Mouse (Mus musculus): Measurements from ENCODE around the gene Grcc10.

Gene Grcc10

DNA sequence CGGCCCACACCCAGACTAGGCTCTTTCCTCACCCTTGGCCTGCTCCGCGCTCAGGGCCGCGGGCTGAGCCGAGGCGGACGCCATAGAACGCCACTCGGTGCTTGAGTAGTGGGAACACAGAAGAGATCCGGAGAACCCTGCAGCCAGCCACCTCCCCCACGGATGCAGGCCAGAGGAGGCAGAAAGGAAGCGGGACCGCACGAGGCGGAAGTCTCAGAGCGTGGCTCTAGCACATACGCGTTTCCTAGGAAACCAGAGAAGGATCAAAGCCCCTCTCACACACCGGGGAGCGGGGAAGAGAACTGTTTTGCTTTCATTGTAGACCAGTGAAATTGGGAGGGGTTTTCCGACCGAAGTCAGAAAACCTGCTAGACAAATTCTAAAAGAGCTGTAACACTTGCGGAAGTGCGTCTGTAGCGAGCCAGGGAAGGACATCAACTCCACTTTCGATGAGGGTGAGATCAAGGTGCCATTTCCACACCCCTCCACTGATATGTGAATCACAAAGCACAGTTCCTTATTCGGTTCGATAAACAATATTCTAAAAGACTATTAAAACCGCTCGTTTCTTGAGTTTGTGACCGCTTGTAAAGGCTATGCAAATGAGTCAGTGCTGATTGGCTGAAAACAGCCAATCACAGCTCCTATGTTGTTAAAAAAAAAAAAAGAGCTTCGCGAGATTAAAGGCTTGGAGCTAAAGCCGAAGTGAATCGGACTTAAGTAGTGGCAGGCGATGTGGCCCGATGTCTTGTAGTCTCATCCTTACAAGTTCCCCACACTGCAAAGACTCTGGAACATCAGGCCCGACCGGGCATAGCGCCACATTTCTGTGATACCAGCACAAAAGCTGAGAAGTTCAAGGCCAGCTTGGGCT is at the start of gene Grcc10:
TSS of gene Grcc10 (minus strand) at position 487 of the 874 bp plus-strand sequence.
- DNase-seq, result peak; percentile 90

- peak; percentile 1 for DNase-seq
These were observed 48.9 kb upstream of the Grcc10 start for GRCm38 (mm10) chr6:124790121-124790520.

DNA sequence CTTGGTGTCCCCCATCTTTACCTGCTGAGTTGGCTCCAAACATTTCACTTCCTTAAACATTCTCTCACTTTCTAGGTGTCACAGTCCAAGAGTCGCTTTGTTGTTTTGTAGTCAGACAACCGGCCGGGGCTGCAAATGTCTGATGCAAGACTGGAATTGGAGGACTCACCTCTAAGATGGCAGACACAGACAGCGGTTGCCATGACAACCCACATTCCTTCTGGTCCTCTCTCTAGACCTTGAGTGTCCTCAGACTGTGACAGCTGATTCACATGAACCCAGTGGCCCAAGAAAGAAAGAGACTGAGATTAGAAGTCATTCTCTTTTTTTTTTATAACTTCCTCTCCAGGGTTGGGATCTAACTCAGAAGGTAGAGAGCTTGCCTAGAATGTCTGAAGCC is 48.3 kb upstream of the Grcc10 start:
- DNase-seq, result peak; percentile 16

- DNase-seq, result peak; percentile 61
These were observed 46.5 kb upstream of the Grcc10 start for GRCm38 (mm10) chr6:124787722-124788121.

- DNase-seq, result peak; percentile 92
These were observed 45.7 kb upstream of the Grcc10 start for GRCm38 (mm10) chr6:124786756-124787420.

DNA sequence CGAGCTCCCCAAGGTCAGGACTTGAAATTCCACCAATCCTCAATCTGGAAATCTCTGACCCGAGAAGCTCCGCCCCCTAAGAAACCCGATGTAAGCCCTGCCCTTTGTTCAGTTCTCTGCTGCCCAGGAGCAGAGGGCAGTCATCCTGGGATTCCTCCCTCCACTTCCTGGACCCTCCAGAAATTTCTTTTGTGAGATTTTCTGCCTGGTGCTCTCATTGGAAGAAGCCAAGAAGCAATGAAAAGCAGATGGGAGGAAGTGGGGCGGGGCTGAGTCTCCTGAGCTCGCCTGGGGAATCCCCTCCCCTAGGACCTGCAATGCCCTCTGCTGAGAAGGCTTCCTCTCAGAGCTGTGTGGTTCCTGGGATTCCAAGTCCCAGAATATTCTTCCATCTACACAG is 41.3 kb upstream of the Grcc10 start:
- DNase-seq, result peak; percentile 24

DNA sequence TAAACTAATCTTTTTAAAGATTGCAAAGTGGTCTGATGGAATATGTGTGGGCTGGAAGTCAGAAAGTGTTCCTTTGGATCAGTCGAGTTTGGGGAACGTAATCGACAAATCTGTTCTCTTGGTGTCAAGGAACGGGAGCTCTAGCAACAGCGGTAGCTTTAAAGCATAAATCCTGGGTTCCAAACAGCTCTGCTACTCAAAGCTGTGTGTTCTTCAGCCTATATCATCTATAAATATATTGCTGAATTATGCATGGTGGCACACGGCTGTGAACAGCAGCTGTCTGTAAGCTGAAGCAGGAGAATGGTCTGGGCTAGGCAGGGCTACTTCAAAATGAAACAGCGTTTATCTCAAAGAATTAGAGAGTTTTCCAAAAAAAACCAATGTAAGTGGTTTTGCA is 39.7 kb upstream of the Grcc10 start:
- peak; percentile 1 for DNase-seq

- no peak for DNase-seq
These were observed 38.8 kb upstream of the Grcc10 start for GRCm38 (mm10) chr6:124779984-124780416.

GRCm38 (mm10) chr6:124779222-124779983 is 38.2 kb upstream of the Grcc10 start, which contains the start of gene Lrrc23:
TSS of gene Lrrc23 (minus strand) at chr6:124779727.
- peak; percentile 45 for DNase-seq

- DNase-seq, result peak; percentile 70
These were observed 29.3 kb upstream of the Grcc10 start for GRCm38 (mm10) chr6:124770511-124770910.

DNA sequence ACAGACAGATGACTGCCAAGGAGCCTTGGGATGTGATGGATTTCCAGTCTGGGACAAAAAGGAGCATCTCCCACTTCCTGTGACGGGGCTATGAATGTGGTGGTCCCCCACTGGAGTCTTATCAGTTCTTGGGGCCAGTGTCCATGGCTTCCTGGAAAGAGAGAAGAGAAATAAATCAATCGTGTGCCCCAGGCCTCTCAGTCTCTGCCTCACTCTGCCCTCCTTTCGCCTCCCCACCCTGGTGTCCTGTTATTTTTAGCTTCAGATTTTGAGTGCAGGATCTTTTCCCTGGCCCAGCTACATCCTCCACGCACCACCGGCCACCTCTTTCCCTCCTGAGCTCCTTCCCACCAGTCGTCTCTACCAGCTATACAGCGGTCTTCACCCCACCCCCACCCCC is 28.8 kb upstream of the Grcc10 start:
- peak; percentile 63 for DNase-seq

DNA sequence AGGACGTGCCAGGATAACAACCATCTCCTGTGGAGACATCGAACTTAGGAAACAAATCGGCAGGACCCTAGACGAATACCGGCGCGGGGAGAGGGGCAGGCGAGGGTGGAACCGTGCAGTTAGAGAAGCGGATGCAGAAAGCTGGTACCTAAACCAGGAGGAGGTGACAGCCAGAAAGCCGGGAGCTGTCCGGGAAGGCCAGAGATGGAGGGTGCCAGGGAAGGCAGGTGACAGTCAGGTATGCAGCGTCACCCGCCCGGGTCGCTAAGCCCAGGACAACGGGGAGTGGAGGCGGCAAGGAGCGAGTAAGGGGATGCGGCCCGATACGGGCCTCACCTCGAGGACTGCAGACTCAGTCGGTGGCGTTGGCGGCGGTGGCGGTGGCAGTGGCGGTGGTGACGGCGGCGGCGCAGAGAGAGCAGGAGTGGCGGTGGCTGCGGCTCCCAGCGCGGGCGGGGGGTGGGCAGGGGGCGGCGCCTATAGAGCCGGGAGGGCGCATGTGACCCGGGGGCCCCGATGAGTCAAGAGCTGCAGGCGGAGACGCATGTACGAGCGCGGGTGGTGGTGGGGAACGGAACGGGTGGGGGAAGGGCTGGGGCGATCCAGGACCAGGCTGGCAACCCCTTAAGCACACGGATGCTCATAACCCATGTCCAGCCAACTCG is 28.1 kb upstream of the Grcc10 start, which contains the start of gene Eno2:
TSS of gene Eno2 (minus strand) at position 573 of the 665 bp plus-strand sequence.
- DNase-seq, result peak; percentile 86

DNA sequence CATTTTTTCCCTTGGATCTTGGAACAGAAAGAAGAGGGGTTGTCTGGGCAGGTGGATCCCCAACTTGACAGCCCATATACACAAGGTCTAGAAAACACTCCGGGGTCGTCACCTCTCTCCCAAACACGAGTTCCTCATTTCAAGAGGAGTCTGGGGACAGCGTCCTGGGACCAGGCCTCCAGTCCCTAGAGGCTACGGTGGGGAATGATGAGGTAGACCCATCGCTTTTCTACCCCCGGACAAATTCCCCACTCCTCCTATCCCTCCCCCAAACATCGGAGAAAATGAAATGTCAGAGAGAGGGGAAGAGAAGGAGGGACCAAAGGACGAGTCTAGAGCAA is 27.5 kb upstream of the Grcc10 start:
- no peak for DNase-seq

GRCm38 (mm10) chr6:124767920-124768703 is 26.9 kb upstream of the Grcc10 start:
- DNase-seq, result peak; percentile 82

DNA sequence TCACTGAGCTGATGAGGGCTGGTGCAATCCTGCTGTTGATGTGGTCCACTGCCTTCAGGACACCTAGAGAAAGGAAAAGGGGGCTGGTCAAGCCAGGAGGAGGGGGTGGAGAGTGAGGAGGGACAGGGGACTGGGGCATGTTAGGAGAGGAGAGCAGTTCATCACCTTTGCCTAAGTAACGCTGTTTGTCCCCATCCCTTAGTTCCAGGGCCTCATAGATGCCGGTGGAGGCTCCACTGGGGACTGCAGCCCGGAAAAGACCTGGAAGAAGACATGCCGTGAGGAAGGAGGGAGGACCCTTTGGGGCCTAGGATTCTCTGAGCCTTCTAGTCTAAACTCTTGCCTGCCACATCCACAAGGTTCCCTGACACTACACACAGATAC is 26.4 kb upstream of the Grcc10 start:
- peak; percentile 42 for DNase-seq

DNA sequence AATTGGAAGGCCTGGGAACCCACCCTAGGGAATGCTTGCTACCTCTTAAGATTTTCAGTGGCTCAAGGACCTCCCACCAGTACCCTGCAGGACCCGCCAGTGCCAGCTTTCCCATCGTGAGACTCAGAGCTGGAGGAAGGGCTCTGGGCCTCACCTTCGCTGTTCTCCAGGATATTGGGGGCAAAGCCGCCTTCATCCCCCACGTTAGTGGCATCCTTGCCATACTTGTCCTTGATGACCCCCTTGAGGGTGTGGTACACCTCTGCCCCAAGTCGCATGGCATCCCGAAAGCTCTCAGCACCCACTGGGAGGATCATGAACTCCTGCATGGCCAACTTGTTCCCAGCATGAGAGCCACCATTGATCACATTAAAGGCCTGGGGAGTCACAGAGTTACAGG is 24.8 kb upstream of the Grcc10 start:
- no peak for DNase-seq

DNA sequence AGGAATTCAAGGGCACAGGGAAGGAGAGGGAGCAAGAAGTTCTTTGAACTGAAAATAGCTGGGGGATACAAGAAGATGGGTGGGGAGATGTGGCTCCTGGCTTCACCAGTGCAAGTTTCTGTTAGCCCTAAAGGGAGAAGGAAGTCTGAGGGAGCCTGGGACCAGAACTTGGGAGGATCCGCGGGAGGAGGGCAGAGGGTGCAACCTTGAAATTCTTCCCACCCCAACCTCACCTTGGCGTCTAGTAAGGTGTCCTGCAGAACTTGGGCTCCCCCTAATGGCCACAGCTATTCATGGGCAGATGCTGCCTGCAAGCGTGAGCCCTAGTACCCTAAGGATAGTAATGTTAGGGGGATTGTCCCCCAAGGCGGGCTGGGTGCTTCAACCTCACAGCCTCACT is 18.1 kb upstream of the Grcc10 start:
- DNase-seq, result peak; percentile 87

GRCm38 (mm10) chr6:124758849-124759232 is 17.7 kb upstream of the Grcc10 start:
- DNase-seq, result peak; percentile 46

- peak; percentile 83 for DNase-seq
These were observed 17.0 kb upstream of the Grcc10 start for GRCm38 (mm10) chr6:124757909-124758848.

DNA sequence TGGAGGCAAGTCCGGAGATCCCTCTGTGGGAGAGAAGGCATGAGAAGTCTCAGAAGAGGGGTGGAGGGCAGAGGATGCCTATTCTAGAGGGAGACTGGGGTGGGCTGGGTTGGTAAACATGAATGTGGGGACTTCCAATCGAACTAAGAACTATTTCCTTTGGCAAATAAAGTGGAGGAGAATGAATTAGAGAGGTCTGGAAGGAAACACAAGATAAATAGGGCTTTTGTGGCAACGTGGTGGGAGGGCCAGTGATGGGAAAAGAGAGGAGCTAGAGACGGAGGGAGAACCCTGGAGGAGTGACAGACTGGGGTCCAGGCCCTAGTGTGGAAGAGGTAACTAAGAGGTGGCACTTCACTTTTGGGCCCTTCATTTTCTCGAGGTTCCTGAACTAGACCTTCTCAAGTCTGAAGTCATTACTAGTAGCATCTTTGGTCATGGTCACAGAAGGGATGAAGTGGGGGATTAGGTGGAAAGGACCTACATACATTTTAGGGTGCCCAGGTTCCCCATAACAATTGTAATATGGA is 16.2 kb upstream of the Grcc10 start:
- DNase-seq, result peak; percentile 51

All from cerebellum, adult 11-12 months (tissue).